Mouse (Mus musculus): Measurements from ENCODE around the gene Ccm2. TPM values are rescaled to one million over a fixed set of nuclear protein-coding genes. Genes with fewer than 3 reads are reported as not detected.
A peak's percentile ranks its signal among the peaks of the same experiment; 100 is the strongest.

Ccm2 gene
- polyA plus RNA-seq, 1 experiment from 2014 or later: 36.0 TPM

DNA sequence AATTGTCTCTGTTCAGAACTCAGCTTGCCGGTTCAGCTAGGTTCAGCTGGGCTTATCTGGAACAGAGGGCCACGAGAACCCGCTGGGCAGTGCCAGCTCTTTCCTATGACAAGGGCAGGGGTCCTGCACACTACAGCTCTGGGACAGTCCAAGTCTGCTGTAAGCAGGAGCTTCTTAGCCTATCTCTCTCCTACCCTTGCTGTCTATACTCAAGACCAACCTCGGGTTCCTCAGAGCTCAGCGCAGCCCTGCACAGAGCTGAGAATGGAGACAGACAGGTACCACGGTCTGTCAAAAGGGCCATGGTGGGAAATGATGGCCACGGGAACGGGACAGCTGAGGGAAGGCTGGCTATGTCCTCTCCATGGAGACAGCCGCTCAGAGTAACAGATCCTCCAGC lies 56.5 kb downstream of the Ccm2 start:
- WGBS (ENCODE audit: insufficient replicate concordance): 67% methylated on average over 9 of the region's 9 CpGs
- Histone ChIP-seq H3K27ac (ENCODE audit: low read length) (no peak overlapping the region), H3K4me2 (ENCODE audit: low read depth, low read length) (no peak overlapping the region), H3K4me3 (ENCODE audit: low read depth, low read length) (no peak overlapping the region), H3K36me3 (ENCODE audit: control insufficient read depth, insufficient read depth) (no peaks in the 10 kb centered on the region; the same call in 1 of the 2 replicates), H3K4me1 (ENCODE audit: control insufficient read depth, low read depth, low read length) (peaks cover 30% of the 10 kb centered on the region), H3K9me3 (replicated peaks; ENCODE audit: control insufficient read depth, low read length) (no peaks in the 10 kb centered on the region), H3K9ac (ENCODE audit: low read depth, low read length) (no peak overlapping the region), H3K27me3 (ENCODE audit: control insufficient read depth, insufficient read depth, low read depth, low read length) (peaks cover 49% of the 10 kb centered on the region)
- ATAC-seq (ENCODE audit: low read depth): no peak

DNA sequence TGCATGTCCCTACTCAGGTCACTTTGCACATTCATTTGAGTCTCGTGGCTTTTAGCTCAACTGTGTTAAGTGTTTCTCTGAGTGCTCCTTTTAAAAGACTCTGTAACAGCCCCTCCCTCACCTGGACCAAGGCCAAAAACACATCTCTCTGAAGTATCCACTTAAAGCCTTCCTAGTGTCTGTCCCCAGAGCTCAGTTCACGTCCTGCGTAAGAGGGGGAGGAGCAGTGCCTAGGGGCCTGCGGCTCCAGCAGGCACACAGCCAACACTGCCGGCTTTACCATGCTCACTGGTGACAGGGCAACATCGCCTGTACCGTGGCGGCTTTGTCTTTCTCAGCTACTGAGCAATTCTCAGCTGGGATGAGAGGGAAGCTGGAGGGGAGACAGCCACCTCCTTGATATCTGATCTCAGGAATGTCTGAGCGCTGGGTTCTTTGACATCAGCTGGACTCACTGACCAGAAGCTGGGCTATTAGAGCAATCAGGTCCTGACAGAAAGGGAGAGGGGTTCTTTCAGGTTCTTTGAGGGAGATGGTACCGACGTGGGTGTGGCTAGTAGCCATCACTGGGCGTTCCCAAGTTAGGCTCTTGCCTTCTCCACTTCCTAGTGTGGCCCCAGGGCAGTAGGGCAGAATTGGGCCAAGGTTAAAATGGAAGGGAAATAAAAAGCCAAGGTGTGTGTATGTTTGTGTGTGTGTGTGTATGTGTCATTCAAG lies 57.4 kb downstream of the Ccm2 start:
- no peak for ATAC-seq (ENCODE audit: low read depth)
- no peak overlapping the region for H3K4me3 ChIP-seq (ENCODE audit: low read depth, low read length)
- H3K4me1 ChIP-seq (ENCODE audit: control insufficient read depth, low read depth, low read length): peaks cover 23% of the 10 kb centered on the region
- H3K27ac ChIP-seq (ENCODE audit: low read length): no peak overlapping the region
- H3K9me3 ChIP-seq (replicated peaks; ENCODE audit: control insufficient read depth, low read length): no peaks in the 10 kb centered on the region
- H3K9ac ChIP-seq (ENCODE audit: low read depth, low read length): no peak overlapping the region
- H3K36me3 ChIP-seq (ENCODE audit: control insufficient read depth, insufficient read depth): no peaks in the 10 kb centered on the region
- H3K27me3 ChIP-seq (ENCODE audit: control insufficient read depth, insufficient read depth, low read depth, low read length): peaks cover 49% of the 10 kb centered on the region
- no peak overlapping the region for H3K4me2 ChIP-seq (ENCODE audit: low read depth, low read length)
- 34% methylated on average over 12 of the region's 12 CpGs for WGBS (ENCODE audit: insufficient replicate concordance)

DNA sequence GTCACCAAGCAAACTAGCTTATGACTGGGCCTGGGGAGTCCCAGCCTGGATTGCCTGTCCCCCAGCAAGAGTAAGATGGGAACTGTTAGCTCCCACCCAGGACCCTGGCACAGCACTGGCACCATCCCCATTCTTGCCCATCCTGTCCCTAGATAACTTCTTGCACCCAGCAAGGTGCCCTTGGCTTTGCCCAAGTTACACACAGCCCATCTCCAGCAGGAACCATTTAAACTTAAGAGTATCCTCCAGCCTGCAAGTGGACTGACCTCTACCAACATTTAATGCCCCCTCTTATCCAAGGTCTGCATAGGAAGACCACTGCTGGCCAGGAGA lies 57.9 kb downstream of the Ccm2 start:
- H3K36me3 ChIP-seq (ENCODE audit: control insufficient read depth, insufficient read depth): no peaks in the 10 kb centered on the region
- H3K27ac ChIP-seq (ENCODE audit: low read length): no peak overlapping the region
- H3K4me1 ChIP-seq (ENCODE audit: control insufficient read depth, low read depth, low read length): peaks cover 17% of the 10 kb centered on the region
- peaks cover 49% of the 10 kb centered on the region for H3K27me3 ChIP-seq (ENCODE audit: control insufficient read depth, insufficient read depth, low read depth, low read length)
- H3K9ac ChIP-seq (ENCODE audit: low read depth, low read length): no peak overlapping the region
- no peak overlapping the region for H3K4me3 ChIP-seq (ENCODE audit: low read depth, low read length)
- no peak overlapping the region for H3K4me2 ChIP-seq (ENCODE audit: low read depth, low read length)
- no peak for ATAC-seq (ENCODE audit: low read depth)
- no peaks in the 10 kb centered on the region for H3K9me3 ChIP-seq (replicated peaks; ENCODE audit: control insufficient read depth, low read length)

DNA sequence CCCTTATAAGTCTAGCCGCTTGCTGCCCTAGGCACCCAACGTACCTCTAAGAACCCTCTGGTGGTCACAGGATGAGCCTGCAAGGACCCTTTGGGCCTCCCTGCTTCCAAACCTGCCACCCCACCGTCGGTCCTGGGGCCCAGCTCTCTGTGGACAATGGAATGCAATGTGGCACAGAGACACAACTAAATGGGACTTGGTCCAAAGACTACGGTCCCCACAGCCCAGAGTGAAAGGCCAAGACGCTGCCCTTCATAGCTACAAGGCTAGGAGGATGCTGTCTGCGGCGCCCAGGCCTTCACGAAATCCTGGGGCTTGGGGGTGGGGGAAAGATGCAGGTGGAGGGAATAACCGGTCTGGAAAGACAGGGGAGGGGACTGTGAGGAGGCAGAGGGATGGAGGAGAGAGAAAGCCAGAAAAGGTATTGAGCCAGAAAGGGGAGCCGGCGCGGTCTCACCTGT lies 58.4 kb downstream of the Ccm2 start:
- H3K4me3 ChIP-seq (ENCODE audit: low read depth, low read length): peak overlapping the region; percentile 24
- H3K9ac ChIP-seq (ENCODE audit: low read depth, low read length): no peak overlapping the region
- no peaks in the 10 kb centered on the region for H3K9me3 ChIP-seq (replicated peaks; ENCODE audit: control insufficient read depth, low read length)
- no peak overlapping the region for H3K27ac ChIP-seq (ENCODE audit: low read length)
- WGBS (ENCODE audit: insufficient replicate concordance): 22% methylated on average over 13 of the region's 13 CpGs
- peaks cover 13% of the 10 kb centered on the region for H3K4me1 ChIP-seq (ENCODE audit: control insufficient read depth, low read depth, low read length)
- no peak for ATAC-seq (ENCODE audit: low read depth)
- no peaks in the 10 kb centered on the region for H3K36me3 ChIP-seq (ENCODE audit: control insufficient read depth, insufficient read depth)
- H3K4me2 ChIP-seq (ENCODE audit: low read depth, low read length): peak overlapping the region; percentile 24; the same call in 1 of the 2 replicates
- peaks cover 49% of the 10 kb centered on the region for H3K27me3 ChIP-seq (ENCODE audit: control insufficient read depth, insufficient read depth, low read depth, low read length)

DNA sequence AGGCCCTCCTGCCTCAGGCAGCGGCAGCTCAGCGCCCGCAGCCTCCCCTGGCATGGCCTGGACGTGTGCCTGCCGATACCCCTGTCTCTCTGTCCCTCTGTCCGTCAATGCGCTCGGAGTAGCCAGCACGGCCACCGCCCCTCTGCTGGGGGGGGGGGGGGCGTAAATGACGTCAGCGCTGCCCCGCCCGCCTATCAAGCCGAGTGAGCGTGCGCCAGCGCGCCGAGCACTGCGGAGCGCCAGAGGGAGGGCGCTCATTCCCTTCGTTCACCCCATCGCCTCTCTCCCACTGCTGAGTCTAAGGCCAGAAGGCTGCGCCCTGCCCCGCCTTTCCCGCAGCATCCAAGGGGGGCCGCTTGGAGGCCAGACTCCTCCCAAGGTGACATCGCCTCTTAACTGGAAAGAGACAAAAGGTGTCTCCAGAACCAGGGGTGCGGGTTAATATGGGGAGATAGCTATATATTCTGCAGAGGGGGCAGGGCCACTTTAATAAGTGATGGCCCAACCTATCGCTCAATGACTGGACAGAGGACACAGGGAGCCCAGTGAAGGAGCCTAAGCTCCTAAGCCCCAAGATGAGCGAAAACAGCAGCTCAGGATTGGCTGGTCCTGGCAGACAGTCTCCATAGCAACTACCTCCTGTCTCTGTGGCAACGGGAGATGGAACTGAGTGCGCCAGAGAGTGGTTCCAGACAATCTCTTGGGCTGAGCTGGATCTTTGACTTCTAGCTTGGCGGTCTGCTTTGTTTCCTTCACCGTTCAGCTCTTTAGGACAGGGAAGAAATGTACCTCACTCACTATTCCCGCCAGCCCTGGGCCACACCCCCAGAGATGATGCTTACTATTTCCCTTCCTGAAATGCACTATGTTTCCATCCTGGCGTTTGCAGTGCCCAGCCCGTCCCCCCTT lies 59.1 kb downstream of the Ccm2 start, which contains the start of gene Nacad:
TSS of gene Nacad (minus strand) at position 563 of the 909 bp plus-strand sequence.
- ATAC-seq (ENCODE audit: low read depth): no peak
- Histone ChIP-seq H3K9ac (ENCODE audit: low read depth, low read length) (no peak within 1 kb of the TSS), H3K36me3 (ENCODE audit: control insufficient read depth, insufficient read depth) (no peaks in the 10 kb centered on the region)

DNA sequence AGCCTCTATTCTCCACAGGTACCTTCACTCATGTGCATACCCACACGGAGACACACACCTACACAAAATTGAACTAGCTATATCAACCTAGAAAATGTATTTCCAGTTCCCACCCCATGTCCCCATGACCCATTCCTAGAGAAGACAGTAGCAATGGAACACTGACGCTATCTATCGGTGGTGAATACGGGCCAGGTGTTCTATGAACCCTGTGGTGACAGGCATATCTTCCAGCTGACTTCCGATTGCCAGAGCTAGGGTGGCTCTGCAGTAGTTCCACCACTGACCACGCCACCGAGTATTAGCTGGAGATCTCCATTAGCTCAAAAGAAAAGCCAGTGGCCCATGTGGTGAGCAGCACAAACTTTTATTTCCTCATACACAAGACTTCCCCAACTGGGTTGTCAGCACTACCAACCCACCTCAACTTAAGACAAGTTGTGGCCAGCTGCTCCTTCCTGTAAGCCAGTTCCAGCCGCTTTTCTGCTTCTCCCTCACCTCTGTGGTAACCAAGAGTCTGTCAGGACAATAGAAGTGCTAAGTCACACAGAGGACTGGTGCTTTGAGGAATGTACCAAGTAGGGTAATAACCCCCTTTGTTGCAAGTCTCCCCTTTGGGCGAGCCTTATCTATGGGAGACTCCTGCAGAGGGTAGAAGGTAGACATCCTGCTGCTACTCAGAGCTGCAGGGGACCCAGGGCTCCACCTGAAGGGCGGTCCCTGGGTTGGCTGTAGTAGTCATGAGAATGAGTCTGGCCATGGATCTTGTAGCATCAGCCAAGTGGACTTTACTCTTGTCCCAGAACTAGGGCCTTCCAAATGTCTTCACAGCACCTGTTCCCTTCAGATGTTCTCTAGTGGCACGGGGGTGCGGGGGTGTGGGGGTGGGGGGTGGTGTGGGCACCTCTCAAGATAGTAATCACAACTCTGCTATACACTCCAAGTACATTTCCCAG lies 68.8 kb downstream of the Ccm2 start:
- Histone ChIP-seq H3K36me3 (ENCODE audit: control insufficient read depth, insufficient read depth) (peaks cover 62% of the 10 kb centered on the region), H3K27ac (ENCODE audit: low read length) (no peak overlapping the region), H3K9ac (ENCODE audit: low read depth, low read length) (no peak overlapping the region), H3K4me3 (ENCODE audit: low read depth, low read length) (no peak overlapping the region), H3K27me3 (ENCODE audit: control insufficient read depth, insufficient read depth, low read depth, low read length) (no peaks in the 10 kb centered on the region), H3K9me3 (replicated peaks; ENCODE audit: control insufficient read depth, low read length) (no peaks in the 10 kb centered on the region), H3K4me2 (ENCODE audit: low read depth, low read length) (no peak overlapping the region), H3K4me1 (ENCODE audit: control insufficient read depth, low read depth, low read length) (no peaks in the 10 kb centered on the region)
- no peak for ATAC-seq (ENCODE audit: low read depth)
- 71% methylated on average over 12 of the region's 12 CpGs for WGBS (ENCODE audit: insufficient replicate concordance)

More for the DNA sequence above, 59.1 kb downstream of the Ccm2 start, which contains the start of gene Nacad:
- Histone ChIP-seq H3K27me3 (ENCODE audit: control insufficient read depth, insufficient read depth, low read depth, low read length) (peaks cover 49% of the 10 kb centered on the region), H3K9me3 (replicated peaks; ENCODE audit: control insufficient read depth, low read length) (no peaks in the 10 kb centered on the region), H3K4me3 (ENCODE audit: low read depth, low read length) (peak within 1 kb of the TSS; percentile 24), H3K4me2 (ENCODE audit: low read depth, low read length) (peak within 1 kb of the TSS; percentile 24), H3K27ac (ENCODE audit: low read length) (no peak within 1 kb of the TSS), H3K4me1 (ENCODE audit: control insufficient read depth, low read depth, low read length) (peaks cover 6% of the 10 kb centered on the region)
- 8% methylated on average over 32 of the region's 41 CpGs for WGBS (ENCODE audit: insufficient replicate concordance)

DNA sequence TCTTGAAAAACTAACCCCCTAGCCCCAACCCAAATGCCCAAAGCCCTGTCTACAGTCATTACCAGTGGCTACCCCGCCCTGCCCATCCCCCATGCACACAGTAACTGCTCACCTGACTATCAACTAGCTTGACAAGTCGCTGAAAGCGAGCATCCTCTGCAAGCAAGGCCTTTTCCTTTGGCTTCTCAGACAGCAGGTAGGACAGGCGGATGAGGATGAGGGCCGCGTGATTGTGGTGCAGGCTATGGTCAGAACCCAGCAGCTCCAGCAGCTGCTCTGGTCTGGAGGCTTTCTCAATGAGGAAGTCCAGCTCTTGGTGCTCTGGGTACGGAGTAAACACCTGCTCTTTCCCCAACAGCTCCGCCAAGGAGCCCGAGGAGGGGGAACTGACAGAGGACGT lies 77.0 kb downstream of the Ccm2 start:
- Histone ChIP-seq H3K4me3 (ENCODE audit: low read depth, low read length) (peak overlapping the region; percentile 87), H3K36me3 (ENCODE audit: control insufficient read depth, insufficient read depth) (peaks cover 39% of the 10 kb centered on the region), H3K9me3 (replicated peaks; ENCODE audit: control insufficient read depth, low read length) (no peaks in the 10 kb centered on the region), H3K4me2 (ENCODE audit: low read depth, low read length) (peak overlapping the region; percentile 64), H3K9ac (ENCODE audit: low read depth, low read length) (peak overlapping the region; percentile 13), H3K4me1 (ENCODE audit: control insufficient read depth, low read depth, low read length) (peaks cover 32% of the 10 kb centered on the region), H3K27ac (ENCODE audit: low read length) (0 out of 2 replicates have a peak overlapping the region, but pooled peaks have one; percentile 35), H3K27me3 (ENCODE audit: control insufficient read depth, insufficient read depth, low read depth, low read length) (no peaks in the 10 kb centered on the region)
- no peak for ATAC-seq (ENCODE audit: low read depth)
- WGBS (ENCODE audit: insufficient replicate concordance): 34% methylated on average over 10 of the region's 10 CpGs

DNA sequence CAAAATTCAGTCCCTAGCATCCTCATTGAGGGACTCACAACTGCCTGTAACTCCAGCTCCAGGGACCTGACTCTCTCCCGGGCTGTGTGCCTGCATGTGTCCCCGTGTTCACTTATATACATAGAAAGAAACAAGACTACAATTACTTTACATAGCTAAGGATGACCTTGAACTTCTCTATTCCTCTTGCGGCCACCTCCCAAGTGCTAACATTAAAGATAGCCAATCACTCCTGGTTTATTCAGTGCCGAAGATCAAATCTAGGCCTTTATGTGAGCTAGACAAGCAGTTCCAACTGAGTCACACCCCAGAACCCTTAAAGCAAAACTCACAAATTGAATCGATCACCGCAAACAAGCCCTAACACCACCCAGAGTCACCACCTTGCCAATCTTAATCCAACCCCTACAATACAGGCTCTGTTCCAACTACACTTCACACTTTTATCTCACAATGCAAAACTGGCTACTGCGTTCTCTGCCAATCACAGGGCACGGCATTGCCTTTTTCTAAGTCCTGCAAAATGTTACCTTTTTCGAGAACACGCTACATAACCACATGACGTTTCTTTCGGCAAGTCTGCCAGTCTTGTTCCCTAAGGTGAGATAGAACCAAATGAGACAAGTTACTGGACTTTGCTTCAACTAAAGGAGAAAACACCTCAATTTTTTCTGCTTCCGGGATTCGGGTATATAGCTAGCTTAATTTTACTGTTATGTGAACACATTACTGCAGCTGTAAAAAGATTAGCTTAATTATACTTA lies 78.1 kb downstream of the Ccm2 start:
- Histone ChIP-seq H3K27ac (ENCODE audit: low read length) (no peak overlapping the region), H3K4me2 (ENCODE audit: low read depth, low read length) (peak overlapping the region; percentile 64), H3K9ac (ENCODE audit: low read depth, low read length) (peak overlapping the region; percentile 75), H3K4me3 (ENCODE audit: low read depth, low read length) (peak overlapping the region; percentile 87), H3K27me3 (ENCODE audit: control insufficient read depth, insufficient read depth, low read depth, low read length) (no peaks in the 10 kb centered on the region), H3K9me3 (replicated peaks; ENCODE audit: control insufficient read depth, low read length) (no peaks in the 10 kb centered on the region), H3K36me3 (ENCODE audit: control insufficient read depth, insufficient read depth) (peaks cover 28% of the 10 kb centered on the region), H3K4me1 (ENCODE audit: control insufficient read depth, low read depth, low read length) (peaks cover 32% of the 10 kb centered on the region)
- WGBS (ENCODE audit: insufficient replicate concordance): 31% methylated on average over 14 of the region's 14 CpGs
- ATAC-seq (ENCODE audit: low read depth): no peak

Measured in liver, embryonic 16.5 days (tissue).